Mouse (Mus musculus) intestine, embryonic 16.5 days (tissue): Measurements from ENCODE around the gene Ank3. TPM values are rescaled to one million over a fixed set of nuclear protein-coding genes. Genes with fewer than 3 reads are reported as not detected.

ENCODE experiments used
- ATAC-seq: fragments of 200-750 bp; cut with Nextera tagmentation; 2 replicates; pipeline ENCODE4 v1.8.0; 2017; ENCODE audit warnings: moderate TSS enrichment, moderate library complexity
- H3K27ac ChIP-seq: fragments of 300-500 bp; sonication (generic); 2 replicates; pipeline ENCODE4 v1.5.1; 2014; ENCODE audit warnings: mild to moderate bottlenecking, low read length
- H3K27me3 ChIP-seq: fragments of 300-500 bp; sonication (generic); replicated peaks from 2 replicates; pipeline ENCODE4 v1.6.1; 2014; ENCODE audit warnings: low read length, control low read depth, mixed read lengths; ENCODE audit not compliant: control insufficient read depth, insufficient read depth
- H3K36me3 ChIP-seq: fragments of 300-500 bp; sonication (generic); 2 replicates; pipeline ENCODE4 v1.6.1; 2014; ENCODE audit warnings: low read length, control low read depth; ENCODE audit not compliant: control insufficient read depth, insufficient read depth
- H3K4me1 ChIP-seq: fragments of 300-500 bp; sonication (generic); 2 replicates; pipeline ENCODE4 v1.6.1; 2014; ENCODE audit warnings: low read length, control low read depth, mixed read lengths; ENCODE audit not compliant: control insufficient read depth, insufficient read depth
- H3K4me2 ChIP-seq: fragments of 300-500 bp; sonication (generic); 2 replicates; pipeline ENCODE4 v1.6.1; 2014; ENCODE audit warnings: low read depth, low read length, control low read depth
- H3K4me3 ChIP-seq: fragments of 300-500 bp; sonication (generic); 2 replicates; pipeline ENCODE4 v1.5.1; 2014; ENCODE audit warnings: mild to moderate bottlenecking, low read length
- H3K9ac ChIP-seq: fragments of 300-500 bp; sonication (generic); 2 replicates; pipeline ENCODE4 v1.6.1; 2014; ENCODE audit warnings: low read depth, low read length
- H3K9me3 ChIP-seq: fragments of 300-500 bp; sonication (generic); 2 replicates; pipeline ENCODE4 v1.6.1; 2016; ENCODE audit warnings: low read length, control low read depth; ENCODE audit not compliant: control insufficient read depth
- WGBS: fragments of 180-500 bp; shearing (Covaris S2); extraction: QIAGEN DNeasy Blood & Tissue Kit; methylation state at CpG from one replicate; pipeline ENCODE4 v1.1.7; 2014; 5-methylcytosine and 5-hydroxymethylcytosine counted together
- polyA plus RNA-seq: library from polyadenylated mRNA; unstranded; fragments of >200 nt; fragmentation: Nextera tagmentation; extraction: Ambion mirVana; gene quantifications from 2 replicates; pipeline ENCODE4 v1.2.1, GENCODE M21; 2015

Ank3 gene
- polyA plus RNA-seq, 1 experiment from 2014 or later: 21.7 TPM

DNA sequence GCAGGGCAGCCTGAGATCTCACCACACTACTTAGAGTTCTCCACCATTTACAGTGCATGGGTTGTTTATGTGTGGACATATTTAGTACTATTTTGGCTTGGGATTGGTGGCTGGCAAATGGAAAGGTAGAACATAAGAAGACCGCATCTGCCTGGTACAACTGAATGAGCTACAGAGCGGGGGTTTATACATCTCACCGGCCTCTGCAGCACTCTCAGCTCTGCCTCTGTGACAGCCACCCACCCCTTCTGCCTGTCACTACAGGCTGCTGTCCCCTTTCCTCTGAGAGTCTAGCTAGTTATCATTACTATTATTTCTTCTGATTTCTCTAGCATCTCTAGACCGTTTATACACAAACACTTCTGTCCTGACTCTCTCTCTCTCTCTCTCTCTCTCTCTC is 325.6 kb downstream of the Ank3 start:
- no peak overlapping the region for H3K4me3 ChIP-seq
- no peak overlapping the region for H3K4me2 ChIP-seq
- ATAC-seq: no peak
- no peaks in the 10 kb centered on the region for H3K9me3 ChIP-seq
- peaks cover 9% of the 10 kb centered on the region for H3K4me1 ChIP-seq
- no peaks in the 10 kb centered on the region for H3K27me3 ChIP-seq
- H3K36me3 ChIP-seq: no peaks in the 10 kb centered on the region
- WGBS: 88% methylated on average over 4 of the region's 4 CpGs
- H3K27ac ChIP-seq: no peak overlapping the region
- H3K9ac ChIP-seq: no peak overlapping the region

DNA sequence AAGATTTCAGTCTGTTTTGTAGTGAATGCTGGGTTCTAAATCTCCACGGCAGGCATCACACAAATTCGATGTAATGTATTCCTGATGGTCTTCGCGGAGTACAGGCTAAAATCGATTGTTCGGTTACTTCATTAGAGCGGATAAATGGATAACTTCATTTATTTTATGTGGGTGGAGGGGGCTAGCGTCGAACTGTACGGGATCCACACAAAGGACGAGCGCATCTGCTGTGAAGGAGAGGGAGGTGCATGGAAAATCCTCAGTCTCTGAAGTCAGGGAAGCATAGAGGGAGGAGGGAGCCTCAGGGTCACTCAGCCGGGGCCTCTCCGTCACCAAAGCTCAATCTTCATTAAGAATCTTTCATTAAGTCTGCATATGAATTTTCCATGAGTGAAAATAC is 326.5 kb downstream of the Ank3 start:
- Histone ChIP-seq H3K36me3 (no peaks in the 10 kb centered on the region), H3K4me2 (no peak overlapping the region), H3K9ac (no peak overlapping the region), H3K4me3 (no peak overlapping the region), H3K27me3 (no peaks in the 10 kb centered on the region), H3K27ac (no peak overlapping the region), H3K4me1 (0 out of 2 replicates have a peak, but pooled peaks cover 4% of the 10 kb centered on the region), H3K9me3 (no peaks in the 10 kb centered on the region)
- WGBS: 84% methylated on average over 14 of the region's 14 CpGs
- no peak for ATAC-seq

DNA sequence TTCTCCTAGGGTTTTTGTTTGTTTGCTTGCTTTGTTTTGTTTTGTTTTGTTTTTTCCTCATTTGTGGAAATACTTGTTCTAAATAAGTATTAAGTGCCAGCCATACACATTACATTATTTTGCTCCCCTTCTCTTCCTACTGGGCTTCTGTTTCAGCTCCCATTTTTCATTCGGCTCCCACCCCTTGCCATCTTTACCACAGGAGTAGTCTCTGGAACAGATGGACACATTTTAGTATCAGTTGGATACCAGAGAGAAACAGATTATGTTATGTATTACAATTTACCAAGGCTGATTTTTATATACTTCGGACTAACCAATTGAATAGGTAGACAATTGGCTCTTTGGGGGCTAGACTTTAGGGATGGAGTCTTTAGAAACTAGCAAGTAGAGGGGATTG is 327.7 kb downstream of the Ank3 start:
- 0 out of 2 replicates have a peak, but pooled peaks cover 4% of the 10 kb centered on the region for H3K4me1 ChIP-seq
- no peaks in the 10 kb centered on the region for H3K27me3 ChIP-seq
- H3K4me2 ChIP-seq: no peak overlapping the region
- no peaks in the 10 kb centered on the region for H3K9me3 ChIP-seq
- no peaks in the 10 kb centered on the region for H3K36me3 ChIP-seq
- no peak overlapping the region for H3K4me3 ChIP-seq
- ATAC-seq: no peak
- H3K27ac ChIP-seq: no peak overlapping the region
- WGBS: 97% methylated on average over 2 of the region's 2 CpGs
- H3K9ac ChIP-seq: no peak overlapping the region

DNA sequence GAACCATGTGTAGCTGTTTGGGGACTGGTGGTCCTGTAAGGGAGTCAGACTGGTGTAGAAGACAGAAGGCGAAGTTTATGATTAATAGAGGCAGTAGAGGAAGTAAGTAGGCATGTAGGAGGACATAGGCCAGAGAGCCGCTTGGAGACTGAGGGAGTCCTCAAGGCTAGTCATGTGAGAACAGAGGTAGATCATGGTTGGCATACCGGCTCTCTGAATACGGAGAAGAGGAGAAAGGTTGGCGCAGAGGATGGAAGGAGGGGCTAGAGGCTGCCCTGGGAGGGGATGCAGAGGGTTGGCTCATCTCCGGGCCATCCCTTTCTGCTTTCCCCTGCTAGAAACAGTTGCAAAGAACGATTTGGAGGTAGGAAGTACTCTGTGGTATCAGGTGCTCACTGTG is 328.2 kb downstream of the Ank3 start:
- ATAC-seq: no peak
- H3K9ac ChIP-seq: no peak overlapping the region
- no peak overlapping the region for H3K27ac ChIP-seq
- WGBS: 82% methylated on average over 7 of the region's 7 CpGs
- H3K9me3 ChIP-seq: no peaks in the 10 kb centered on the region
- no peaks in the 10 kb centered on the region for H3K27me3 ChIP-seq
- H3K4me1 ChIP-seq: 0 out of 2 replicates have a peak, but pooled peaks cover 4% of the 10 kb centered on the region
- no peak overlapping the region for H3K4me3 ChIP-seq
- no peak overlapping the region for H3K4me2 ChIP-seq
- H3K36me3 ChIP-seq: no peaks in the 10 kb centered on the region

DNA sequence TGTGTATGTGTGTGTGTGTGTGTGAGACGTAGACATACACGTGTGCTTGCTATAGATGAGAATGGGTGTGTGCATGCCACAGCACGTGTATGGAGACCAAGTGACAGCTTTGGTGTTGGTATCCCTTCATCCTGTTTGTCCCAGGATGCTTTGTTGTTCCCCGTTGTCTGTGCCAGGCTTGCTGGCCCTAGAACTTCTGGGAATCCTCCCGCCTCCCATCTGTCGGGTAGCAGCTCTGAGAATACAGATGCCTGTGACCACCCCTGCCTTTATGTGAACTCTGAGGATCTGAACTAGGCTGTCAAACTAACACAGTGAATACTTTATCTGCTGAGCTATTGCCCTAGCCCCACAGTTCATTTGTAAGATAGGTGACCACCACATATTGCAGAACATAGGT is 330.3 kb downstream of the Ank3 start:
- no peaks in the 10 kb centered on the region for H3K27me3 ChIP-seq
- no peaks in the 10 kb centered on the region for H3K9me3 ChIP-seq
- ATAC-seq: no peak
- 0 out of 2 replicates have a peak, but pooled peaks cover 4% of the 10 kb centered on the region for H3K4me1 ChIP-seq
- WGBS: 73% methylated on average over 6 of the region's 6 CpGs
- H3K4me2 ChIP-seq: no peak overlapping the region
- no peak overlapping the region for H3K9ac ChIP-seq
- no peak overlapping the region for H3K4me3 ChIP-seq
- H3K36me3 ChIP-seq: no peaks in the 10 kb centered on the region
- H3K27ac ChIP-seq: no peak overlapping the region

DNA sequence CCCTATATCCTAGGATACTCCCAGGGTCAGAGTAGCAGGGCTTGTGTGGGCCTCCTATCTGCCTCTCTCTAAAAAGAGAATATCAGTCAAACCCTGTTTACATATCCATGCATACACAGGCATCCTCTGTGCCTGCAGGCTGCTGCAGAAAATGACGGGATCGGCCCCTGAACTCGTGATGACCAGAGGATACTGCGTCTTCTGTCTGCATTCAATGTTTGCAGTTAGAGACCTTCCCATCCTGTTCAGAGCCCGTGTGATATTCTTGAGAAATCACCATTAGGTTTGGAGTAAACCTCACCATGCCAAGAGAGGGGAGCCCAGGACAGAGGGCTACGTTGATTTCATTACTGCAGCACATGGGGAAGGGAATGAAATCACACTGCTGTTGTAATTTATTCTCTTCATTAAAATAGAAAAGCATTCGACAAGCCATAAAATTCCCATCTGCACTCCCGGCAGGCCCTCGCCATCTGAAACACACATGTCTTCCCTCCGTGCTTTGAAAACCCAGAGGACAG is 331.8 kb downstream of the Ank3 start:
- no peak overlapping the region for H3K4me2 ChIP-seq
- ATAC-seq: no peak
- no peak overlapping the region for H3K27ac ChIP-seq
- H3K4me1 ChIP-seq: no peaks in the 10 kb centered on the region
- no peaks in the 10 kb centered on the region for H3K36me3 ChIP-seq
- WGBS: 43% methylated on average over 10 of the region's 10 CpGs
- H3K9me3 ChIP-seq: no peaks in the 10 kb centered on the region
- no peaks in the 10 kb centered on the region for H3K27me3 ChIP-seq
- H3K9ac ChIP-seq: no peak overlapping the region
- H3K4me3 ChIP-seq: no peak overlapping the region

DNA sequence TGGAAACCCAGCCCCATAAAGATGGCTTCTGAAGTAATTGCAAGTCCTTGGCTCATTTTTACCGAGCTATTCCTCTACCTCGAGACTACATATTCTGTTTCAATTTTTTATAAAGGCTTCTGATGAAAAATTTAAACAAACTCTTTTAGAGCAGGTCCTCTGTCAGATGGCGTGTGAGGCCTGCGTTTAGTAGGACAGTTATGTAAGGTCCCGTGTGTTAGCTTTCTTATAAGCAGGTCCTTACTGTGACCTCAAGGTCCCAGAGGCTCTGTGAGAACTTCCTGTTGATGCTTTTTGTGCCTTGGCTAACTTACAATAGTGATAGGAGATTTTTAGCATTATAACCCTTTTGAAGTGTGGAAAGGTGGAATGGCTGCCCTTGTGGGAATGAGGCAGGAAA is 332.8 kb downstream of the Ank3 start:
- no peaks in the 10 kb centered on the region for H3K9me3 ChIP-seq
- H3K4me1 ChIP-seq: no peaks in the 10 kb centered on the region
- H3K27me3 ChIP-seq: no peaks in the 10 kb centered on the region
- no peak overlapping the region for H3K27ac ChIP-seq
- 64% methylated on average over 5 of the region's 5 CpGs for WGBS
- no peak overlapping the region for H3K4me2 ChIP-seq
- no peaks in the 10 kb centered on the region for H3K36me3 ChIP-seq
- no peak for ATAC-seq
- no peak overlapping the region for H3K4me3 ChIP-seq
- H3K9ac ChIP-seq: no peak overlapping the region

DNA sequence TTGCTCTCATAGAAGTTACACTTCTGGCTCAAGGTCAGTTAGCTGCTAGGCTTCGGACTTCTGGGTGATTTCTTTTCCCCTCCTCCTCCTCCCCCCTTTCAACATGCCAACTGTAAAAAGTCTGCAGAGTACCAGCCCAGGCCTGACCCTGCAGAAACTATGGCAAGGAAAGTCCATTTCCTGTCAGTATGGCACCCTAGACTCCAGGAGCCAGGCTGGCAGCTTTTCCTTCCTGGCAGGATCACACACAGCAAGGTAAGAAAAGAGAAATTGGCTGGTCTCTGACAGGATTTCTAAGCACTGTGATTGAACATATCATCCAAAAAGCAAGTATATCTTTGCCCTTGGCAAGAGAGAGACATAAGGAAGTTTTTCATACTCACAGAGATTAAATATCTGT is 333.3 kb downstream of the Ank3 start:
- H3K4me3 ChIP-seq: no peak overlapping the region
- no peak overlapping the region for H3K27ac ChIP-seq
- no peak overlapping the region for H3K4me2 ChIP-seq
- no peak for ATAC-seq
- H3K9me3 ChIP-seq: no peaks in the 10 kb centered on the region
- no peaks in the 10 kb centered on the region for H3K27me3 ChIP-seq
- H3K9ac ChIP-seq: no peak overlapping the region
- no peaks in the 10 kb centered on the region for H3K4me1 ChIP-seq
- no peaks in the 10 kb centered on the region for H3K36me3 ChIP-seq
- WGBS: 63% methylated on average over 1 of the region's 1 CpGs

DNA sequence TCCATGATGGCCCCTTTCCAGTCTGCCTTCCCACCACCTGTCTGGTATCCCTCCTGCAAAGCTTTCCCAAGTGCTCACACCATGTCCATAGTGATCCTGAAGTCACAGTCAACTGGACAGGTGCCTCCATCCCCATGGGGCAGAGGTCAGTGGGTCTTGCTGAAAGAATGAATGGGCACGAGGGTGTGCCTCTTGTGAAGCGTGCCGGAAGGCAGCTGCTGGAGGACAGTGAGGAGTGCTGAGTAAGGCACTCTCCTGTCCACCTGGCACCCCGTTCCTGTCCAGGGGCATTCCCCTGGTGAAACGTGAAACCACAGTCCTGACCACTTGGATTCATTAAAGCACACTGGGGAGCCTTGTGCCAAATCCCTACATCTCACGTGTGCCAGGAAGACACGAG is 337.7 kb downstream of the Ank3 start:
- H3K36me3 ChIP-seq: no peaks in the 10 kb centered on the region
- no peak overlapping the region for H3K27ac ChIP-seq
- H3K4me2 ChIP-seq: no peak overlapping the region
- no peak overlapping the region for H3K4me3 ChIP-seq
- H3K4me1 ChIP-seq: peaks cover 3% of the 10 kb centered on the region; the same call in 1 of the 2 replicates
- H3K9ac ChIP-seq: no peak overlapping the region
- no peaks in the 10 kb centered on the region for H3K9me3 ChIP-seq
- ATAC-seq: no peak
- no peaks in the 10 kb centered on the region for H3K27me3 ChIP-seq
- 74% methylated on average over 7 of the region's 7 CpGs for WGBS

DNA sequence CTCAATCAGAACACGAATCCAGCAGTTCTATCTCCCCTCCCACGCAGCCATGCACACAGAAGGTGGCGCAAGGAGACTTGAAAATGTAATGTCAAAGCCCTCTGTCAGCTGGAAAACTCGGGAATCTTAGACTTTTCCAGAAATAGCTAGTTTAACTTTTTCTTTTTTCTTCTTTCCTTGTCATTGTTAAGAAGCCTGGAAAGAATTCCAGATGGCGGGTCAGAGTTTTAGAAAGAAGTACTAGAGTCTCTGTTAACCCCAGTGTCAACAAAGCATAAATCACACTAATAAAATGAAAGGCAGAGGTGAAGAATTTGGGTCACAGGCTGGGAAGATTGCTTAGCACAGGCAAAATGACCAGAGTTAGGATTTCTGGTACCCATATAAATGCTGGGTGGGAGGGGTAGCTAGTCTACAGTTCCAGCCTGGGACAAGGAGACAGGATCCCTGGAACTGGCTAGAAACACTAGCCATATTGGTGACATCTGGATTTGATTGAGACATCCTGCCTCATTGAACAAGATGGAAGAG is 340.2 kb downstream of the Ank3 start:
- H3K4me2 ChIP-seq: no peak overlapping the region
- no peaks in the 10 kb centered on the region for H3K36me3 ChIP-seq
- no peak for ATAC-seq
- no peaks in the 10 kb centered on the region for H3K27me3 ChIP-seq
- no peak overlapping the region for H3K27ac ChIP-seq
- 30% methylated on average over 5 of the region's 5 CpGs for WGBS
- H3K9ac ChIP-seq: no peak overlapping the region
- H3K4me1 ChIP-seq: peaks cover 3% of the 10 kb centered on the region; the same call in 1 of the 2 replicates
- no peak overlapping the region for H3K4me3 ChIP-seq
- H3K9me3 ChIP-seq: no peaks in the 10 kb centered on the region
